In genomic region chr9:34954212-34954611, GRCm38 (mm10) we compare ENCODE assay signal across 9 mouse cellular contexts.
DNase-seq lines count a peak whose midpoint lies in the region; ATAC-seq and TF ChIP-seq lines count a peak whose summit lies in the region.
"Had no signal": no experiment of that assay in that cellular context is flagged by ENCODE, and none has a peak within 500 bp of the region (broad histone marks: within the 10 kb centered on the region; RNA-seq: fewer than 3 reads in every experiment).

No protein-coding gene starts in this region.

- no peak for DNase-seq in heart, adult 11 months
- DNase-seq in testis, postnatal 10 days (ENCODE audit: low spot score), result peak; percentile 47
- DNase-seq in testis, postnatal 14 days (ENCODE audit: low spot score), result no peak
- no peak for DNase-seq in liver, postnatal 0 days
- DNase-seq in urinary bladder, adult 2 months (ENCODE audit: low spot score), result no peak
- no peak for DNase-seq in urinary bladder, postnatal 36 days (ENCODE audit: low spot score in 2 of 2)

- H3K9me3 ChIP-seq in heart, embryonic 13.5 days, result no peaks in the 10 kb centered on the region
- H3K9me3 ChIP-seq in liver, postnatal 0 days (ENCODE audit: low read length), result no peaks in the 10 kb centered on the region
- H3K9me3 ChIP-seq: neural tube, embryonic 12.5 days had no signal

- H3K36me3 ChIP-seq in heart, embryonic 13.5 days, result no peaks in the 10 kb centered on the region
- no peaks in the 10 kb centered on the region for H3K36me3 ChIP-seq in liver, postnatal 0 days (replicated peaks; ENCODE audit: insufficient read depth, low read length)
- H3K36me3 ChIP-seq: neural tube, embryonic 12.5 days had no signal

- ATAC-seq in heart, embryonic 13.5 days (ENCODE audit: extremely low read depth, insufficient number of reproducible peaks, low FRiP score, low TSS enrichment), result no peak
- no peak for ATAC-seq in liver, postnatal 0 days

- peaks cover 15% of the 10 kb centered on the region for H3K4me1 ChIP-seq in heart, embryonic 13.5 days
- peaks cover 2% of the 10 kb centered on the region; the same call in 1 of the 2 replicates for H3K4me1 ChIP-seq in cortical plate, adult 2 months (ENCODE audit: control insufficient read depth, insufficient read depth, low read length)
- no peaks in the 10 kb centered on the region for H3K4me1 ChIP-seq in liver, postnatal 0 days (ENCODE audit: insufficient read depth)
- H3K4me1 ChIP-seq: neural tube, embryonic 12.5 days had no signal

- H3K9ac ChIP-seq in heart, embryonic 13.5 days, result no peak overlapping the region
- H3K9ac ChIP-seq in liver, postnatal 0 days (replicated peaks), result no peak overlapping the region
- H3K9ac ChIP-seq: neural tube, embryonic 12.5 days had no signal

- H3K27ac ChIP-seq in heart, embryonic 13.5 days (replicated peaks), result peak overlapping the region; percentile 76; the same call in 1 of the 2 replicates
- no peak overlapping the region for H3K27ac ChIP-seq in cortical plate, adult 2 months (ENCODE audit: insufficient read depth, low read length)
- no peak overlapping the region for H3K27ac ChIP-seq in liver, postnatal 0 days (ENCODE audit: low read depth)
- H3K27ac ChIP-seq: neural tube, embryonic 12.5 days had no signal

- 0 out of 2 replicates have a peak, but pooled peaks cover 7% of the 10 kb centered on the region for H3K27me3 ChIP-seq in heart, embryonic 13.5 days (replicated peaks)
- H3K27me3 ChIP-seq in liver, postnatal 0 days (ENCODE audit: insufficient read depth, low read length), result no peaks in the 10 kb centered on the region
- H3K27me3 ChIP-seq: neural tube, embryonic 12.5 days had no signal

- no peak for TF ChIP-seq EP300 in liver, postnatal 0 days (IDR thresholded peaks at IDR 0.05; ENCODE audit: low read depth)

- no peak overlapping the region for H3K4me2 ChIP-seq in heart, embryonic 13.5 days
- H3K4me2 ChIP-seq in liver, postnatal 0 days (ENCODE audit: low read depth, low read length), result no peak overlapping the region
- H3K4me2 ChIP-seq: neural tube, embryonic 12.5 days had no signal

- no peak overlapping the region for H3K4me3 ChIP-seq in heart, embryonic 13.5 days
- H3K4me3 ChIP-seq in cortical plate, adult 2 months (ENCODE audit: insufficient read depth, low read length), result no peak overlapping the region
- H3K4me3 ChIP-seq in liver, postnatal 0 days (ENCODE audit: low read depth, low read length), result no peak overlapping the region
- H3K4me3 ChIP-seq: neural tube, embryonic 12.5 days had no signal

- 69% methylated on average over 5 of the region's 5 CpGs for WGBS in heart, embryonic 13.5 days
- WGBS in liver, postnatal 0 days (ENCODE audit: insufficient replicate concordance), result 60% methylated on average over 5 of the region's 5 CpGs

- TF ChIP-seq POLR2A in cortical plate, adult 2 months (IDR thresholded peaks at IDR 0.05; ENCODE audit: extremely low read depth, insufficient read depth, low read length), result no peak

- TF ChIP-seq CTCF in cortical plate, adult 2 months (IDR thresholded peaks at IDR 0.05; ENCODE audit: extremely low read depth, insufficient read depth, low read length), result peak; percentile 42; the same call in 1 of the 2 replicates
- peak; percentile 36 for TF ChIP-seq CTCF in liver, postnatal 0 days (IDR thresholded peaks at IDR 0.05; ENCODE audit: low read depth)
